Mouse (Mus musculus) stomach, embryonic 14.5 days (tissue): ENCODE measurements around the gene Hba-x. TPM values are rescaled to one million over a fixed set of nuclear protein-coding genes. Genes with fewer than 3 reads are reported as not detected.

Experiments
- ATAC-seq: fragments of 200-750 bp; cut with Nextera tagmentation; 2 replicates; pipeline ENCODE4 v1.8.0; 2017; ENCODE audit warnings: low read depth, moderate TSS enrichment; ENCODE audit not compliant: insufficient number of reproducible peaks, insufficient read depth, low FRiP score
- H3K27ac ChIP-seq: fragments of 300-500 bp; sonication (generic); 2 replicates; pipeline ENCODE4 v1.5.1; 2014; ENCODE audit warnings: mild to moderate bottlenecking, low read length, moderate library complexity, mixed read lengths
- H3K27me3 ChIP-seq: fragments of 300-500 bp; sonication (generic); 2 replicates; pipeline ENCODE4 v1.6.1; 2014; ENCODE audit warnings: low read length, control low read depth, mixed read lengths; ENCODE audit not compliant: control insufficient read depth, insufficient read depth
- H3K36me3 ChIP-seq: fragments of 300-500 bp; sonication (generic); 2 replicates; pipeline ENCODE4 v1.6.1; 2014; ENCODE audit warnings: mild to moderate bottlenecking, control low read depth, low read length, moderate library complexity, mixed read lengths; ENCODE audit not compliant: control insufficient read depth, insufficient read depth
- H3K4me1 ChIP-seq: fragments of 300-500 bp; sonication (generic); 2 replicates; pipeline ENCODE4 v1.6.1; 2014; ENCODE audit warnings: low read length, control low read depth, mixed read lengths; ENCODE audit not compliant: control insufficient read depth, insufficient read depth
- H3K4me2 ChIP-seq: fragments of 300-500 bp; sonication (generic); replicated peaks from 2 replicates; pipeline ENCODE4 v1.6.1; 2014; ENCODE audit warnings: low read depth, low read length, control low read depth
- H3K4me3 ChIP-seq: fragments of 300-500 bp; sonication (generic); 2 replicates; pipeline ENCODE4 v1.5.1; 2014; ENCODE audit warnings: low read depth, low read length, control low read depth
- H3K9ac ChIP-seq: fragments of 300-500 bp; sonication (generic); replicated peaks from 2 replicates; pipeline ENCODE4 v1.6.1; 2014; ENCODE audit warnings: low read depth, mild to moderate bottlenecking, control low read depth, low read length, moderate library complexity, mixed read lengths
- H3K9me3 ChIP-seq: fragments of 300-500 bp; sonication (generic); 2 replicates; pipeline ENCODE4 v1.6.1; 2016; ENCODE audit warnings: low read depth, low read length, control low read depth; ENCODE audit not compliant: control insufficient read depth
- WGBS: fragments of 180-500 bp; shearing (Covaris S2); extraction: QIAGEN DNeasy Blood & Tissue Kit; methylation state at CpG from one replicate; pipeline ENCODE4 v1.1.7; 2014; 5-methylcytosine and 5-hydroxymethylcytosine counted together
- polyA plus RNA-seq: library from polyadenylated mRNA; unstranded; fragments of >200 nt; fragmentation: Nextera tagmentation; extraction: Ambion mirVana; gene quantifications from 2 replicates; pipeline ENCODE4 v1.2.1, GENCODE M21; 2014

Gene Hba-x
- polyA plus RNA-seq, 1 experiment from 2014 or later = 133 TPM

GRCm38 (mm10) chr11:32243205-32243955 is 32.8 kb upstream of the Hba-x start:
- H3K36me3 ChIP-seq = peaks cover 29% of the 10 kb centered on the region
- ATAC-seq = no peak

DNA sequence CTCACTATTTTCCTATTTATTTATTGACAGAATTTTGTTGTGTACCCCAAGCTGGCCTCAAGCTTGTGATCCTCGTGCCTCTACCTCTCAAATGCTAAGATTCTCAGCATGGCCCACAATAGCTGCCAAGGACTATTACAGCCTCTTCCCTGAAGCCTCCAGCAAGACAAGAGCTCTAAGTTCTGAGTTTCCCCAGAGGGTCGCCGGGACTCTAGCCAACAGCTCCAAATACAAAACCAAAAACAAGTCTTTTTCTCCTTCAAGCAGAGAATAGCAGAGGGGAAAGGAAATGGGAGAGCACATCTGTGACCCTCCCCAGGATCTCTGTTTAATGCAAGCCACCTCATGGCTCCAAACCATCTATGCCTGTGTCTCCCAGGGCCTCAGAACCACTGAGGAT is 32.1 kb upstream of the Hba-x start:
- Histone ChIP-seq H3K4me1 (no peaks in the 10 kb centered on the region), H3K9me3 (no peaks in the 10 kb centered on the region), H3K9ac (no peak overlapping the region), H3K27ac (no peak overlapping the region), H3K36me3 (peaks cover 29% of the 10 kb centered on the region), H3K27me3 (no peaks in the 10 kb centered on the region), H3K4me2 (no peak overlapping the region), H3K4me3 (no peak overlapping the region)
- no peak for ATAC-seq
- WGBS = 79% methylated on average over 3 of the region's 3 CpGs

More at GRCm38 (mm10) chr11:32243205-32243955, 32.8 kb upstream of the Hba-x start:
- no peaks in the 10 kb centered on the region for H3K9me3 ChIP-seq
- no peaks in the 10 kb centered on the region for H3K4me1 ChIP-seq
- 64% methylated on average over 7 of the region's 7 CpGs for WGBS
- no peak overlapping the region for H3K9ac ChIP-seq
- H3K4me3 ChIP-seq = no peak overlapping the region
- no peak overlapping the region; the same call in 1 of the 2 replicates for H3K27ac ChIP-seq
- no peaks in the 10 kb centered on the region for H3K27me3 ChIP-seq
- H3K4me2 ChIP-seq = no peak overlapping the region

DNA sequence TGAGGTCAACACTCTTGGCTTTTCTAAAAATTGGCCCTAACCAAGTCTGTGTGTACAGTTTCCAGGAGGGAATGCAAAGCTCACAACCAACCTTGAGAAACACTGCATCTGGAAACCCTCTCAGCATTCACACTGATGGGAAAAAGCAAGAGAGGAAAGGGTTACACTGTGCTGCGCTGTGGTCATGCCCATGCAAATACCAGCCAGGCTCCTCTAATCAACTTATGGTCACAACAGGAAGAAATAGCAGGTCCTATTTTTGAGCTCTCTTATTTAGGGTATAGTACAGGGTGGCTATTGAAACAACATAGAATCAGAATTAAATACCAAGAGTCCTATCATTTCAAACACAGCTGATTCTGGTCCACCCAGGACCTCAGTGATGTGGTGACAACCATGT is 31.6 kb upstream of the Hba-x start:
- Histone ChIP-seq H3K4me1 (no peaks in the 10 kb centered on the region), H3K27ac (no peak overlapping the region), H3K9ac (no peak overlapping the region), H3K4me3 (no peak overlapping the region), H3K4me2 (no peak overlapping the region), H3K36me3 (peaks cover 35% of the 10 kb centered on the region), H3K27me3 (no peaks in the 10 kb centered on the region), H3K9me3 (no peaks in the 10 kb centered on the region)
- no peak for ATAC-seq
- WGBS = 85% methylated on average over 1 of the region's 1 CpGs

- Histone ChIP-seq H3K4me1 (no peaks in the 10 kb centered on the region), H3K9me3 (no peaks in the 10 kb centered on the region), H3K27ac (no peak overlapping the region), H3K4me3 (no peak overlapping the region), H3K27me3 (no peaks in the 10 kb centered on the region), H3K36me3 (peaks cover 36% of the 10 kb centered on the region), H3K4me2 (no peak overlapping the region), H3K9ac (no peak overlapping the region)
- peak; percentile 85; the same call in 1 of the 2 replicates for ATAC-seq
- WGBS = 94% methylated on average over 6 of the region's 6 CpGs
Observed at GRCm38 (mm10) chr11:32245614-32246013, 30.6 kb upstream of the Hba-x start.

DNA sequence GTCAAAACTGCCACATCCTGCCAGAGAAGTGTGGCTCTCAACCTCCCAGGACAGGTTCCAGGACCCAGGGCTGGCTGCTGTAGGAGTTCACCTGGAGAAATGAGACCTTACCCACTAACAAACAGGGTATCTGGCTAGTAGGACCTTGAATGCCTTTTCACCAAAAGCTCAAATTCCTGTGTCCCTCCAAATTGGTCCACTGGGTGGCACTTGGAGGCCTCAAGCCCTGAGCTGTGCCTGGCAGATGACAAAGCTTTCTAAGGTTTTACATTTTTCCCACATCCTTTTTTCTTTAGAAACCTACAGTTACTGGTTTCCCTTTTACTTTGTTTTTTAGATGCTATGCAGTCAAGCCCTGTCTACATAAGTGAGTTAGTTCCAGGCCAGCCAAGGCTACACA is 29.1 kb upstream of the Hba-x start:
- ATAC-seq = no peak
- Histone ChIP-seq H3K36me3 (peaks cover 42% of the 10 kb centered on the region), H3K27ac (no peak overlapping the region), H3K4me3 (no peak overlapping the region), H3K9ac (no peak overlapping the region), H3K4me1 (no peaks in the 10 kb centered on the region), H3K27me3 (no peaks in the 10 kb centered on the region), H3K9me3 (no peaks in the 10 kb centered on the region), H3K4me2 (no peak overlapping the region)

DNA sequence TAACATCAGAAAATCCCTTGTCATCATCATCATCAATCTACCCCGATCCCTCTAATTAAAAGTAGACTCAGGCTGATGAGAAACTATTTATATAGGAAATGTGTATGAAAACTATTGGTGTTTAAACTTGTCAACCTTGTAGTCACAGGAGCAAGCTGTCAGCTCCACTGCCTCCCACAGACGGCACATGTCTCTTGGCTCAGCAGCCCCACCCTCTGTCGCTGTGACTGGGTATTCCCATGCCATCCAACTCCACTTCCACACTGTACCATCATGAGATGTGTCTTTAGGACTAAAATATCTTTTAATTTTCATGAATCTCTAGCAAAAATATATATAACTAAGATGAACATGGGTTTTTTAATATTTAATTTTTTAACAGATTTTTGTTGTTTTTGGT is 27.9 kb upstream of the Hba-x start:
- Histone ChIP-seq H3K4me1 (no peaks in the 10 kb centered on the region), H3K27ac (no peak overlapping the region), H3K9me3 (no peaks in the 10 kb centered on the region), H3K9ac (no peak overlapping the region), H3K27me3 (no peaks in the 10 kb centered on the region), H3K4me3 (no peak overlapping the region), H3K36me3 (peaks cover 52% of the 10 kb centered on the region), H3K4me2 (no peak overlapping the region)
- WGBS = 77% methylated on average over 3 of the region's 3 CpGs
- ATAC-seq = no peak

DNA sequence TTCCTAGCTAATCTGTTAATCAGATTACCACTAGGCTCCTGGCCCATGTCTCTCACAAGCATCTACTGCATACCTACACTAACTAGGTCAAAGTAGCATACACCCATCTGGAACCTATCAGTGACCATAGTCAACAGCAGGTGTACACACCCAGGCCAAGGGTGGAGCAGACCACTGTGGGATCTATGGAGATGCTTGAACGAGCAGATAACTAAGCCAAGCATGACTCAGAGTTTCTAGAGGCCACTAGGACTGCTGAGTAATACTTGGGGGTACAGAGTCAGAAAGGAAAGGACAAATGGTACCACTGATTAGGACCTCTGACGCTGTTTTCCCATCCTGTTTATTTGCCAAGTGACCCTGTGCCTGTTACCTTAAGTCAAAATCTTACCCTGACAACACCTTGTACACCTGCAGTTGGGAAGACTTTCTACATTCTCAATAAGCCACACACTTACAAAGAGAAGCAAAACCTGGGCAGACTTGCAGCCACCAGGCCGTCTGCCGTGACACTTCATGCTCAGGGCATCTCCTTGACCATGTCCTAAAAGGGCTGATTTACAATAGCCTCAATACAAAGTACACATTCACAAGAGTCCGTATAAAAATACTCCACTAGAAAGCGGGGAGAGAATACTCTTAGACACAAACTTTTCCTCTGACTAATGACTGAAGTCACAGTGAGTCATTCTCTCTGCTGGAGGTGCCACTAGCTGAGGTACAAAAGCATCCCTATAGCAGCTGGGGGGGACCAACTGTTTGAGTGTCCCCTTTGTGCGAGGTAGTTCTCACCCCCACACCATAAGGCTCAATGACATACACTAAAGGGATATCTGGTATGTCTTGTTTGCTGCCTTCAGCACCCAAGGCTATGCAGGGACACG is 25.1 kb upstream of the Hba-x start:
- Histone ChIP-seq H3K27me3 (no peaks in the 10 kb centered on the region), H3K4me1 (no peaks in the 10 kb centered on the region), H3K4me2 (no peak overlapping the region), H3K9ac (no peak overlapping the region), H3K9me3 (no peaks in the 10 kb centered on the region), H3K27ac (no peak overlapping the region), H3K4me3 (no peak overlapping the region), H3K36me3 (peaks cover 38% of the 10 kb centered on the region)
- ATAC-seq = peak; percentile 91; the same call in 1 of the 2 replicates
- WGBS = 80% methylated on average over 8 of the region's 8 CpGs

- H3K4me1 ChIP-seq = no peaks in the 10 kb centered on the region
- no peaks in the 10 kb centered on the region for H3K27me3 ChIP-seq
- H3K27ac ChIP-seq = no peak overlapping the region
- ATAC-seq = no peak
- H3K4me3 ChIP-seq = no peak overlapping the region
- H3K4me2 ChIP-seq = no peak overlapping the region
- H3K36me3 ChIP-seq = peaks cover 37% of the 10 kb centered on the region
- no peaks in the 10 kb centered on the region for H3K9me3 ChIP-seq
- H3K9ac ChIP-seq = no peak overlapping the region
- 100% methylated on average over 1 of the region's 1 CpGs for WGBS
Observed at GRCm38 (mm10) chr11:32253121-32253520, 23.1 kb upstream of the Hba-x start.
